Mouse (Mus musculus) MEL (cell line): ENCODE measurements around the gene Ccdc85c.

ENCODE experiments used
- BHLHE40 ChIP-seq: IDR thresholded peaks from 2 replicates; pipeline ENCODE4 v1.6.1; 2012; ENCODE audit warnings: low read depth, mild to moderate bottlenecking, inconsistent platforms, low read length, improper control_type of control experiment, borderline replicate concordance
- CTCF ChIP-seq, 3 experiments: IDR thresholded peaks in 2 of 3; conservative IDR thresholded peaks in 1 of 3; 2 replicates each; pipeline ENCODE4 v1.5.1; 2011 to 2012; ENCODE audit warnings: low read length in 3 of 3, low read depth in 2 of 3, mild to moderate bottlenecking in 2 of 3, improper control_type of control experiment in 1 of 3, inconsistent platforms in 1 of 3, mixed read lengths in 1 of 3, moderate library complexity in 1 of 3; ENCODE audit not compliant: control insufficient read depth in 1 of 3, insufficient read depth in 1 of 3, poor library complexity in 1 of 3, severe bottlenecking in 1 of 3
- MAFK ChIP-seq: IDR thresholded peaks from 2 replicates; pipeline ENCODE4 v1.6.1; 2011; ENCODE audit warnings: low read depth, mild to moderate bottlenecking, low read length, improper control_type of control experiment, borderline replicate concordance
- MYB ChIP-seq: IDR thresholded peaks from 2 replicates; pipeline ENCODE4 v1.6.1; 2011; ENCODE audit warnings: mild to moderate bottlenecking, low read depth, low read length, improper control_type of control experiment
- POLR2A ChIP-seq, 2 experiments: IDR thresholded peaks; 2 replicates each; pipeline ENCODE4 v1.6.1; 2011 to 2012; ENCODE audit warnings: low read length in 2 of 2, mild to moderate bottlenecking in 2 of 2, control low read depth in 1 of 2, improper control_type of control experiment in 1 of 2, low read depth in 1 of 2, moderate library complexity in 1 of 2; ENCODE audit not compliant: control insufficient read depth in 1 of 2, insufficient read depth in 1 of 2, poor library complexity in 1 of 2

- no peak for TF ChIP-seq CTCF (IDR thresholded peaks at IDR 0.05 in 2 of 3, conservative IDR thresholded peaks at IDR 0.05 in 1 of 3; ENCODE audit: control insufficient read depth in 1 of 3, insufficient read depth in 1 of 3, low read depth in 2 of 3, low read length in 3 of 3, poor library complexity in 1 of 3, severe bottlenecking in 1 of 3)
- TF ChIP-seq POLR2A (IDR thresholded peaks at IDR 0.05; ENCODE audit: control insufficient read depth in 1 of 2, insufficient read depth in 1 of 2, low read depth in 1 of 2, low read length in 2 of 2, poor library complexity in 1 of 2), result no peak
- TF ChIP-seq MAFK, result no peak
- TF ChIP-seq MYB, result no peak
- TF ChIP-seq BHLHE40, result no peak
Observed at GRCm38 (mm10) chr12:108256734-108257133, 18.5 kb downstream of the Ccdc85c start.
